In the genomic region with DNA sequence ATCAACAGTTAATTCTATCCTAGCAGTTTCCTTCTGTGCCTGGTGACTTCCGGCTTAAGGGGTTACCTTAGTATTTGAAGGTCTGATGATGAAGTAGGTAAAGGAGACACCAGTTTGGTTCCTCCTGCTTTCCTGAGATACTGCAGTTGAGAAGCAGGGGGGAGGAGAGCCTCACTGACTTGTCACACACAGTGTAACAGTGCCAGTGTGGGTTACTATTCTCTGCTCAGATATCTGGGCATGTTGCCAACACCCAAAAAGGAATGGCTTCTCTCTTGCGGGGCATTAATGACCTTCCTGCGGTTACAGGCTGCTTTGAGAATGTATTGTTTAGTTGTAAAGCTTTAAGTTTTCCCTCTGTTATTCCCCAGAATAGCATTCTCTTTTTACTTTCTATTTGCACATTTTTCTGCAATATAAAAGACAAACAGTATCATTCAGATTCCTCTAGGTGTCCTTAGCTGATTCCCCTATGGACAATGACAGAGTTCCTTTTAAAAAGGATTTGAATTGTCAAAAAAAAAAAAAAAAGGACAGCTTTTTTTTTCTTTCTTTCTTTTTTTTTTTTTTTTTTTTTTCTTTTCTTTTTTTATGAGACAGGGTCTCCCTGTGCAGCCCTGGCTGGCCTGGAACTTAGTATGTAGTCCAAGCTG, we compare ENCODE assay signal across 8 mouse cellular contexts. TPM values are rescaled to one million over a fixed set of nuclear protein-coding genes. Genes with fewer than 3 reads are reported as not detected.
DNase-seq lines count a peak whose midpoint lies in the region; ATAC-seq and TF ChIP-seq lines count a peak whose summit lies in the region.

No protein-coding gene starts in this region.

- H3K4me1 ChIP-seq in forebrain, embryonic 11.5 days (replicated peaks; ENCODE audit: control insufficient read depth, insufficient read depth, low read length), result peaks cover 3% of the 10 kb centered on the region
- peaks cover 30% of the 10 kb centered on the region for H3K4me1 ChIP-seq in forebrain, embryonic 10.5 days
- H3K4me1 ChIP-seq in hindbrain, embryonic 14.5 days (replicated peaks; ENCODE audit: control insufficient read depth, insufficient read depth, low read length), result peaks cover 24% of the 10 kb centered on the region

- no peaks in the 10 kb centered on the region for H3K36me3 ChIP-seq in forebrain, embryonic 11.5 days (ENCODE audit: control insufficient read depth, insufficient read depth, low read length)
- peaks cover 26% of the 10 kb centered on the region for H3K36me3 ChIP-seq in forebrain, embryonic 10.5 days (replicated peaks)
- peaks cover 25% of the 10 kb centered on the region for H3K36me3 ChIP-seq in hindbrain, embryonic 14.5 days (replicated peaks; ENCODE audit: control insufficient read depth, insufficient read depth)
- peaks cover 18% of the 10 kb centered on the region for H3K36me3 ChIP-seq in myocyte (ENCODE audit: control insufficient read depth, insufficient read depth)

- H3K9me3 ChIP-seq in forebrain, embryonic 11.5 days (ENCODE audit: control insufficient read depth, low read length), result no peaks in the 10 kb centered on the region
- no peaks in the 10 kb centered on the region for H3K9me3 ChIP-seq in forebrain, embryonic 10.5 days
- no peaks in the 10 kb centered on the region for H3K9me3 ChIP-seq in hindbrain, embryonic 14.5 days (ENCODE audit: control insufficient read depth, low read length)

- ATAC-seq in forebrain, embryonic 11.5 days (replicated peaks; ENCODE audit: low FRiP score), result no peak
- ATAC-seq in common myeloid progenitor, adult 5-6 weeks (replicated peaks; ENCODE audit: low read depth, poor library complexity, severe bottlenecking), result peak; percentile 30
- ATAC-seq in hindbrain, embryonic 14.5 days (ENCODE audit: low FRiP score), result no peak

- H3K4me3 ChIP-seq in forebrain, embryonic 11.5 days (ENCODE audit: low read depth, low read length), result no peak overlapping the region
- H3K4me3 ChIP-seq in forebrain, embryonic 10.5 days, result no peak overlapping the region
- H3K4me3 ChIP-seq in hindbrain, embryonic 14.5 days (replicated peaks; ENCODE audit: low read length), result no peak overlapping the region
- peak overlapping the region; percentile 87 for H3K4me3 ChIP-seq in myocyte

- peaks cover 48% of the 10 kb centered on the region for H3K79me2 ChIP-seq in myocyte (ENCODE audit: control insufficient read depth, insufficient read depth)

- H3K4me2 ChIP-seq in forebrain, embryonic 11.5 days (ENCODE audit: low read depth, low read length, severe bottlenecking), result no peak overlapping the region
- peak overlapping the region; percentile 83 for H3K4me2 ChIP-seq in hindbrain, embryonic 14.5 days (replicated peaks)
- peak overlapping the region; percentile 85 for H3K4me2 ChIP-seq in myocyte (ENCODE audit: low read depth)

- no peak for TF ChIP-seq POLR2A in myocyte (IDR thresholded peaks at IDR 0.05; ENCODE audit: insufficient read length, low read depth)

- H3K27me3 ChIP-seq in forebrain, embryonic 11.5 days (ENCODE audit: control insufficient read depth, insufficient read depth, low read length), result no peaks in the 10 kb centered on the region
- H3K27me3 ChIP-seq in forebrain, embryonic 10.5 days (ENCODE audit: poor library complexity, severe bottlenecking), result no peaks in the 10 kb centered on the region
- H3K27me3 ChIP-seq in hindbrain, embryonic 14.5 days (ENCODE audit: control insufficient read depth, insufficient read depth, low read length), result no peaks in the 10 kb centered on the region
- H3K27me3 ChIP-seq in myocyte (ENCODE audit: control insufficient read depth, insufficient read depth, insufficient read length), result no peaks in the 10 kb centered on the region

- 64% methylated on average over 3 of the region's 3 CpGs for WGBS in forebrain, embryonic 11.5 days
- WGBS in forebrain, embryonic 10.5 days, result 91% methylated on average over 3 of the region's 3 CpGs
- 46% methylated on average over 3 of the region's 3 CpGs for WGBS in hindbrain, embryonic 14.5 days

- peak; percentile 53 for DNase-seq in forebrain, embryonic 11.5 days (ENCODE audit: low spot score)
- no peak for DNase-seq in forebrain, embryonic 10.5 days (ENCODE audit: extremely low spot score, low spot score)
- peak; percentile 44 for DNase-seq in MEL-GATA-1-ER (ENCODE audit: extremely low read depth, low read depth)
- DNase-seq in hindbrain, embryonic 14.5 days (ENCODE audit: low spot score), result peak; percentile 57
- peak; percentile 37 for DNase-seq in left cerebral cortex, adult 11 months (ENCODE audit: low spot score)
- no peak for DNase-seq in embryo, embryonic 9.5 days (ENCODE audit: extremely low spot score)

- no peak overlapping the region for H3K27ac ChIP-seq in forebrain, embryonic 11.5 days (ENCODE audit: low read depth, low read length)
- H3K27ac ChIP-seq in forebrain, embryonic 10.5 days, result no peak overlapping the region
- H3K27ac ChIP-seq in hindbrain, embryonic 14.5 days, result peak overlapping the region; percentile 16; the same call in 1 of the 2 replicates

- no peak overlapping the region for H3K9ac ChIP-seq in forebrain, embryonic 11.5 days (ENCODE audit: low read length)
- 0 out of 2 replicates have a peak overlapping the region, but pooled peaks have one; percentile 31 for H3K9ac ChIP-seq in hindbrain, embryonic 14.5 days

- H3ac ChIP-seq in myocyte (ENCODE audit: control insufficient read depth, insufficient read length), result no peak overlapping the region

TF ChIP-seq in myocyte, 11 proteins besides CTCF, POLR2A, EP300 and RAD21:
- no peak for TF ChIP-seq TCF3 (IDR thresholded peaks at IDR 0.05; ENCODE audit: insufficient read length, low read depth)
- no peak for TF ChIP-seq REST (IDR thresholded peaks at IDR 0.05; ENCODE audit: insufficient read depth, insufficient read length)
- TF ChIP-seq USF1 (IDR thresholded peaks at IDR 0.05; ENCODE audit: low read depth), result no peak
- no peak for TF ChIP-seq TCF12 (IDR thresholded peaks at IDR 0.05; ENCODE audit: insufficient read depth, poor library complexity, severe bottlenecking)
- TF ChIP-seq MYOD1 (IDR thresholded peaks at IDR 0.05; ENCODE audit: control insufficient read depth in 1 of 3, insufficient read length in 2 of 3, low read depth in 2 of 3), result no peak
- TF ChIP-seq SRF (IDR thresholded peaks at IDR 0.05; ENCODE audit: control insufficient read depth, insufficient read length, low read depth), result no peak

RNA-seq across cellular contexts. Expression of gene Wdpcp, which starts 2.5 kb away (rescaled TPM):
- 11.9 and 12.3 TPM in 2 replicates for polyA plus RNA-seq in forebrain, embryonic 11.5 days (2014; fragmentation: Nextera tagmentation; extraction: Ambion mirVana)
- polyA plus RNA-seq in forebrain, embryonic 10.5 days (2016; fragmentation: Nextera tagmentation; extraction: Ambion mirVana), result 11.4 and 11.9 TPM in 2 replicates
- 14.1 and 22.2 TPM in 2 replicates for total RNA-seq in common myeloid progenitor, adult 5-6 weeks (2017)
- polyA plus RNA-seq in hindbrain, embryonic 14.5 days (2014; fragmentation: Nextera tagmentation; extraction: Ambion mirVana), result 11.4 and 11.5 TPM in 2 replicates
- 5.2 TPM for polyA plus RNA-seq in myocyte (2012; fragmentation: generic; extraction: Trizol)

RNA-seq across cellular contexts. Expression of gene Mdh1, which starts 2.6 kb away (rescaled TPM):
- 397 and 401 TPM in 2 replicates for polyA plus RNA-seq in forebrain, embryonic 11.5 days (2014; fragmentation: Nextera tagmentation; extraction: Ambion mirVana)
- 428 and 437 TPM in 2 replicates for polyA plus RNA-seq in forebrain, embryonic 10.5 days (2016; fragmentation: Nextera tagmentation; extraction: Ambion mirVana)
- total RNA-seq in common myeloid progenitor, adult 5-6 weeks (2017), result 114 and 131 TPM in 2 replicates
- polyA plus RNA-seq in hindbrain, embryonic 14.5 days (2014; fragmentation: Nextera tagmentation; extraction: Ambion mirVana), result 597 and 634 TPM in 2 replicates
- 184 TPM for polyA plus RNA-seq in myocyte (2012; fragmentation: generic; extraction: Trizol)

Comparison
In these comparisons a context has a peak if more than half of its experiments do, and no peak if none do; other contexts are left out.
1. DNase-seq: peak in forebrain, embryonic 11.5 days (single experiment), MEL-GATA-1-ER (single experiment), hindbrain, embryonic 14.5 days (single experiment) and left cerebral cortex, adult 11 months (single experiment); none in forebrain, embryonic 10.5 days (single experiment) and embryo, embryonic 9.5 days (single experiment).